Mouse (Mus musculus) olfactory bulb, adult 2 months (tissue): ENCODE measurements around the gene Cyp2r1.

Source experiments
- CTCF ChIP-seq: fragments of 200-500 bp; IDR thresholded peaks from 2 replicates; pipeline ENCODE4 v1.5.1; 2012; ENCODE audit warnings: low read depth, mild to moderate bottlenecking, low read length, moderate library complexity; ENCODE audit not compliant: insufficient read depth
- POLR2A ChIP-seq: fragments of 200-500 bp; IDR thresholded peaks from 2 replicates; pipeline ENCODE4 v1.6.1; 2012; ENCODE audit warnings: mild to moderate bottlenecking, low read depth, low read length, moderate library complexity; ENCODE audit not compliant: insufficient read depth

DNA sequence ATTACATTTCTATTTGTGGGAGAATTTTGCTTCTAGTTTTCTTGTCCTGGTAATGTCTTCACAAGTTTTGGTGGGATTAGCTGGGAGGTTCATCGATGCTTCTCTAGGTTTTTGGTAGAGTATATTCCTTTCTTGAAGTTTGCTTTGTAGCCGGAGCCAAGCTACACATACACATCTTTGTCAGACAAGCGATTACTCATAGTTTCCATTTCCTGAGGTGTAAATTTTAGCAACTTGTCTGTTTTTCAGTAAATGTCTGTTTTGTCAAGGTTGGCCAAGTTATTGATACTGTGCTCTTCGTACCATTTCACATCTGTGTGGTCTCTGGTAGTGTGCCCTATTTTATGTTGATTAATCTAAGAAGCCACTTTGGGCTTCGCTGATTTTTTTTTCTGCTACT, 18.4 kb upstream of the Cyp2r1 start:
- no peak for TF ChIP-seq CTCF
- TF ChIP-seq POLR2A: no peak
